Mouse (Mus musculus) embryo, embryonic 9.5 days (tissue): ENCODE results near the gene Asb17.
"Not testable (repeated sequence)": the region's sequence is repeated elsewhere in the genome, so short reads cannot be mapped to it uniquely, and the experiment has no call there.

Experiments used
- DNase-seq: peaks from one replicate; pipeline ENCODE4 v3.0.0-alpha.2; 2017; ENCODE audit errors: extremely low spot score

The Asb17 gene

GRCm38 (mm10) chr3:153844030-153844429 is at the start of gene Asb17:
TSS of gene Asb17 (plus strand) at chr3:153844209.
- DNase-seq: no peak

- no peak for DNase-seq
These were observed 46.4 kb upstream of the Asb17 start for GRCm38 (mm10) chr3:153797574-153797973.

- no peak for DNase-seq
These were observed 44.4 kb upstream of the Asb17 start for GRCm38 (mm10) chr3:153799603-153800002.

GRCm38 (mm10) chr3:153800690-153801089 is 43.3 kb upstream of the Asb17 start:
- DNase-seq: no peak

GRCm38 (mm10) chr3:153801541-153801940 is 42.5 kb upstream of the Asb17 start:
- DNase-seq: no peak

DNA sequence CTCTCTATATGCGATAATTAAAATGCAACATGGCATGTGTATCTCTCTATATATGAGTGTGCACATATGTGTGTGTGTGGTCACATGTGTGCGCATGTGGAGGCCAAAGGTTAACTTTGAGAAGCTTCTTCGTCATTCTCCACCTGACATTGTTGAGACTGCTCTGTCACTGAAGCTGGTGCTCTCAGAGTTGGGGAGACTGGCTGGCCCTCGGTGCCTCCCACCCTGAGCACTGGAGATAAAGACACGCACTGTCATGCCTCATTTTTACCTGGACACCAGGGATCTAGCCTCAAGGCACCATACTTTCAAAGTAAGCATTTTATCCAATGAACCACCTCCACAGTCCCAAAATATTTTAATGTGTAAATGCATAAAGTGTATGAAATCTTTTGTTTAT is 41.4 kb upstream of the Asb17 start:
- no peak for DNase-seq

DNA sequence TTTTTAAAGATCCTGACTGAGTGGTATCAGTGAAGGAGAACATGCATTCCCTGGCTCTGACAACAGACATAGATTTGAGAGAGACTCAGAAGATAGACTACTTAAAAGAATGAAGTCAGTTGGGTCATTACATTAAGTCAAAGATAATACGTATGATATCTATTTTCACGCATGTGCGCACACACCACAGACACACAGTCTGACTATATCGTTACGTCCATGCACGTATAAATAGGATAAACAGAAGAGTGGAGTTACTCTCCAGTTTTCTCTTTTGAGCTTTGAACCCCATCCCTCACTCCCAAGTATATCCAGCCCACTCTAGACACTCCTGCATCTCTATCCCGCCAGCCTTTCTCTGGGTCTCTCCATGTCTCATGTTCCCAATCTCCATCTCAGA is 40.0 kb upstream of the Asb17 start:
- DNase-seq: no peak

GRCm38 (mm10) chr3:153806077-153806772 is 37.8 kb upstream of the Asb17 start:
- peak; percentile 85 for DNase-seq

DNA sequence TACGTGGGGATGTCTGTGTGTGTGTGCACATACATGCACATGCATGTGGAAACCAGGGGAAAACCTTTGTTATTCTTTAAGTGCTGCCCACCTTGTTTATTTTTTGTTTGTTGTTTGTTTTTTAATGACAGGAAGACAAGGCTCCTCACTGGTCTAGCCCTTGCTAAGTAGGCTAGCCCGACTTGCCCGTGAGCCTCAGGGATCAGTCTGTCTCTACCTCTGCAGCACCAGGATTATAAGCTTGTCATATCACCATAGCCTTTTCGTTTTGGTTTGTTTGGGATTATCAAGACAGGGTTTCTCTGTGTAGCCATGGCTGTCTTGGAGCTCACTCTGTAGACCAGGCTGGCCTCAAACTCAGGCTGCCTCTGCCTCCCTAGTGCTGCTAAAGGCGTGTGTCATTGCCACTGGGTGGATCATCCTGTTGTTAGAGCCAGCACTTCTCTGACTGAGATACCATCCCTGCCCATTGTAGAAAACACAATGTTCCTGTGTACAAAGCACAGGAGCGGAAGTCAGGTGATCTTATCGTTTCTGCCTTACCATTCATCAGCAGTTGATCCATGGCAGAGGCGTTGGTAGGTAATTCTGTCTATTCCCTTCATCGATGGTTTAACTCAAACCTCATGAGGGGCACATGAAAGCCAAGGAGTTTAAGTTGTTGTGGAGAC is 37.1 kb upstream of the Asb17 start:
- no peak for DNase-seq

DNA sequence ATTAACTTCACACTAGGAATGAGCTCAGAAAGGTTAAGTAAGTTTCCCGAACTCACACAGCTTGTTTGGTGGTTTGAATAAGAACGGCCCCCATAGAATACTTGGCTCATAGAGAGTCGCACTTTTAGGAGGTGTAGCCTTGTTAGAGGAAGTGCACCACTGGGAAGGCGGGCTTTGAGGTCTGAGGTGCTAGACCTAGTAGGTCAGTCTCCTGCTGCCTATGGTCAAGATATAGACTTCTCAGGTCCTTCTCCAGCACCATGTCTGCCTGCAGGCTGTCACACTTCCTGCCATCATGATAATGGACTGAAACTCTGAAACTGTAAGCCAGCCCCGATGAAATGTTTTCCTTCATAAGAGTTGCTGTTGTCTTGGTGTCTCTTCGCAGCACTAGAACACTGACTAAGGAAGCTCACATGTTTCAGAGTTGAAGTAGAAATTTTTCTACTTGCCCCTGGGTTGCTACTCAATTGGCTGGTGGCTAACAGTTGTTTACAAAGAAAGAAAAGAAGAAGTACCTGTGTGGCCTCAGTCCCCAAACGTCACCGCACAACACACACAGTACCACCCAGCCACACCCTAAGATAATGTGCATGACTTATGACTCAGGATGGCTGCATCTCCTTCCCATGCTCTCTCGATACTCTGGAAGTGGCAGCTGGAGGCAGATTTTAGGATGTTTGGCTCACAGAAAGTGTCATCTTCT is 36.4 kb upstream of the Asb17 start:
- DNase-seq: no peak

- DNase-seq: no peak
These were observed 35.6 kb upstream of the Asb17 start for GRCm38 (mm10) chr3:153808406-153808805.

DNA sequence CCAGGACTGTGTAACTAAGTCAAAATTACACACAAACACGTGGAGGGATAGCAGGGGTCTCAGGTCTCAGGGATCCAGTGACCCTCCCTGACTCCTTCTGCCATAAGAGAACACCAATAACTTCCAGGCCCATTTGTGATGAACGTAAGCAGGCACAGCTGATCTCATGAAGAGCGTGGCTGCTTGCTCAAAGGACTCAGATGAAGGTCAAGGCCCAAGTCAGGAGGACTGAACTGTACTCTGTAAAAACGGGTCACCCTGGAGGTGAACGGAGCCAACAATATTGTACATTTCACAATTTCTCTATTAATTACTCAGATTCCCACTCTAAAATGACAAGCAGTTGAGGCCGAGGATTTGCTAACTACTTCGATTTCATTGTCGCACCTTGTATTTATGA is 30.0 kb upstream of the Asb17 start:
- no peak for DNase-seq

GRCm38 (mm10) chr3:153817376-153817890 is 26.6 kb upstream of the Asb17 start:
- DNase-seq: no peak

DNA sequence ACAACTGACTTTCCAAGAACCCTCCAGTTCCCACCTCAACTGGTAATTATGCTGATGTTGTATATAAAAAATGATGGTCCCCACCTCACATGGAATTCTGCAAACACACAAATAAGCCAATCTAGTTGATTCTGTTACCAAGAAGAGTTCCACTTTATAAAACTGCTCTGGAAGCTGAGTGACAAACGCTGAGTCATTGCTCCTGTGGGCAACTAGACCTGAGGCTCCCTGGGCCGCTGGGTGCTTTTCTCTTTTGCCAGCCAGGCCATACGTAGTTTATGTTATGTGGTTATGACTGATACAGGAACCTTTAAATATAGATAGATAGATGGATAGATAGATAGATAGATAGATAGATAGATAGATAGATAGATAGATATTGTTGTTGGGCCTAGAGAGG is 25.3 kb upstream of the Asb17 start:
- no peak for DNase-seq

DNA sequence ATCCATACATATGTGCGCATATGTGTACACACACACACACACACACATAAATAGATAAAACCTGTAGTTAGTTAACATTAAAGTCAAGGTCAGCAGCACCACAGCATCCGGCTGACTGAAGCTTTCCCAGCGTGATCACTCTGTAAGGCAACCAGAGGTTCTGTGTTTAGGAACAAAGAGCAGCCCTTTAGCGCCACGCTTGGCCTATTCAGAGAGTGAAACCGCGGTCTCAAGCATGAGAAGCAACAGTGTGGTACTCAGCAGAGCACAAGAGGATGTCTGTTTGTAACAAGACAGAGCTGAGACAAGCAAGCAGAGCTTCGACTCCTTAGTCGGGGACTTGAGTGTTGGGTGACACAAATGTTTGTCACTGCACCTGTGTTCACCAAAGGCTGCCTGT is 24.6 kb upstream of the Asb17 start:
- DNase-seq: no peak

- DNase-seq: no peak
These were observed 20.1 kb upstream of the Asb17 start for GRCm38 (mm10) chr3:153823671-153824515.

GRCm38 (mm10) chr3:153825197-153825596 is 18.8 kb upstream of the Asb17 start:
- no peak for DNase-seq

GRCm38 (mm10) chr3:153826616-153827015 is 17.4 kb upstream of the Asb17 start:
- no peak for DNase-seq

GRCm38 (mm10) chr3:153829788-153830187 is 14.2 kb upstream of the Asb17 start:
- DNase-seq: not testable (repeated sequence)

DNA sequence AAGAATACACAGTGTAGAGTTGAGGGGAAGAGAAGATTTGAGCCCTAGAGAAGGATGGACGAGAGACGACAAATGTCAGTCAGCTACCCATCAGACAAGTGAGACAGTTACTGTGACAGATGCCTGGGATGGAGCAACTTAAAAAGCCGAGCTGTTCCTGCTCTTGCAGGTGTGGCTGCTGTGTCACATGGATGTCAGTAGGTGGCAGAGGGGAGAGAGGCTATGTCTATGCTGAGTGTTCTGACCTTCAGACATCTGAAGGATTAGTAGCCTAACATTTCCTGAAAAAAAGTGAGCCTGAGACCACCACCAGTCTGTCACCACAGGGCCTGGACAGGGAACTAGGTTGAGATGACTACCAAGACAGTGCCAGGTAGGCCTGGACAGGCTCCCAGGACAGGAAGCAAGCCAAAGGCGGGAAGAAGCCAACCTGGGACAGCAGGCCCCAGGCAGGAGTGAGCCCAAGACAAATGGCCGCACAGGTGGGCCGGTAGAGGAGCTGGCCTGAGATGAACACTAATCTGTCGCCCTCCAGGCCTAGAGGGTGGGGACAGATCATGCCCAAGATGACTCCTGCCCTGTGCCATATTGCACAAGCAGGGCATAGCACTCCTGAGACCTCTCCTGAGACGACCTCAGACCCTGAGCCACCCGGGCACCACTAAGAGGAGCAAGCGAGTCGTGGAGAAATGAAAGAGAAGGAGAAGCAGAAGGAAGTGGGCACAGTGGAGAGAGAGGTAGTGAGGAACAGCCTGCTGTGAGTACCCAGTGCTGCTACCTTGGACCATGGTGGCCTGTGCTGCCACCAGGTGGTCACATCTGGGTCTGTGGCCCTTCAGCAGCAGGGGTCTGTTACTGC is 12.8 kb upstream of the Asb17 start:
- no peak for DNase-seq
